Mouse (Mus musculus) testis, postnatal 10 days (tissue): ENCODE data around the gene Rcn1.

ENCODE experiments used
- DNase-seq: peaks from one replicate; pipeline ENCODE4 v3.0.0; 2021; ENCODE audit warnings: low spot score

The Rcn1 gene

DNA sequence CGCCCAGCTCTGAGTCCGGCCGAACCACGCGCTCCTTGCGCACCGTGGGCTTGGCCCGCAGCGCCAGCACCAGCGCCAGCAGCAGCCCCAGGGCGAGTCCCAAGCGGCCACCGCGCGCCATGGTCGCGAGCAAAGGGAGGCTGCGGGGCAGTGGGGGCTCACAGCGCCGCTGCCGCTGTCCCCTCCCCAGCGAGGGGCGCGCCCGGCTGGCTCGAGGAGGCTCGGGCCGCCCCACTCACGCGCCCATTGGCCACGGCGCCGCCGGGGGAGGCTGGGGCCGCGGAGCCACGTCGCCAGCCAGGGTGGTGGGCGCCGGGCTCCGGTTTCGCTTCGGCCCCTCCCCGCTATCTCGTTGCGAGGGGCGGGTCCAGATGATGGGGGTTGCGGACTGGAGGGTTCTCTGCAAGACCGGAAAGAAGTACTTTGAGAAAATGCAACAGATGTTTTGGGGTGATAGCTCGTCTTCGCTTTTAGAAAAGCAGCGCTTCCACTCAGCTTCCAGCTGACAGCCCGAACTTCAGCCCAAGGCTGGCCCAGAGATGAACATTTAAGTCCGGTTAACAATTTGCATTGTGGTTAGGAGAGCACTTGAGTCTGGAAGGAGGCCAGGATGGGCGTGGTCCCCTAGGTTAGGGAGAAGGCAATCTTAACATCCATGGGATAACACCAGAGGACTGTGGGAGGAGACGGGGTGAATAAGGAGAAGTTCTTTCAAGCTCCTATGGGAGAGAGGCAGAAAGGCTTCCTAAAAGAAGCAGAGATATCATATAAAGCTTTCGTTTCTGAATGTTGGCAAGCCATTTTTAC, at the start of gene Rcn1:
Gene Rcn1, minus strand, starts transcription at position 235 of the 807 bp plus-strand sequence.
- peak; percentile 90 for DNase-seq

DNA sequence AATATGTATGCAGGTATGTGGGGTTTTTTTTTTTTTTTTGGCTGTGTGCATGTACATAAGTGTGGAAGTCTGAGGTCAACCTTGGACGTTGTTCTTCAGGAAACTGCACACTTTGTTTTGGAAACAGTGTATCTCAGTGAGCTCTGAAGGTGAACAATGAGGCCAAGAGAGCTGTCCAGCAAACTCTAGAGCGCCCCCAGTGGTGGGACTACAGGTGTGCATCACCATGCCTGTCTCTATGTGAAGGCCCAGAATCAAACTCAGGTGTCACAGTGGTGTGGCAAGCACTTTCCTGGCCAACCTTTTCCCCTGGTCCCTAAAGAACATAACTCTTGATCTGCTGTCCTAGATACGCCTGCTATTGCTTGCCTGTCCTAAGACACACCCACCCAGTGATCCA, 45.0 kb upstream of the Rcn1 start:
- peak; percentile 79 for DNase-seq

- DNase-seq: no peak
Measured at GRCm38 (mm10) chr2:105439022-105439421, 39.9 kb upstream of the Rcn1 start.

GRCm38 (mm10) chr2:105438525-105438924, 39.4 kb upstream of the Rcn1 start:
- DNase-seq: no peak

DNA sequence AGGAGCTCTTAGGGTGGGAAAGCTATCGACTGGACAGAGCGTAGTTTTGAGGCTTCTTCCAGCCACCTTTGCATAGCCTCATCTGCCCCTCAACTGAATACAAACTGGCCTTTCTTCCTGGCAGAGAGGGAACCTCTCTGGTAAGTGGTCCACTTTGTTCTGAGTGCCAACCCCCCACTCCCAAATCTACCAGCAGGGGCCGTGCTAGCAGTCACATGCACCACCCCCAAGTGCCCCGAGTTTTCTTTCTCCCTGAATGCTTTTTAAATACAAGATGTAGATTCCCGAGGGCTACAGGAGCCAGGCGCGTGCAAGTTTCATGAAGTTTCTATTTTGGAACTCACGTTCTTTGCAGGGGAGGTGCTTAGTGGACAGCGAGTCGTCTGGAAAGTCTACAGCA, 33.8 kb upstream of the Rcn1 start:
- no peak for DNase-seq

DNA sequence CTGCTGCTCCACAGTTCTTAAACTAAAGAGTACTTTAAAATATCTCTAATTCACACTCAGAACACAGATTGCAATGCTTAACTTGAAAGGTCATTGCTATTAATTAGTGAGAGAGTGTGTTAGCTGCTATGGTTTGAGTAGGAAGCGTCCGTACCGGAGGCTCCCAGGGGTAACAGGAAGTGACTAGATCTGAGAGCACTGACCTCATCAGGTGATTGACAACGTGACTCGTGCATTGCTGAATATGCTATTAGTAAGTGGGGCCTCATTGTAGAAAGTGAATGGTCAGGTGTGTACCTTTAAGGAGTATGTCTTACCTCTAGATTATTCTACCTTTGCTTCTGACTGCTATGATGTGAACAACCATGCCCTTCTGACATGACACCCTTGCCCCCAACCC, 31.3 kb upstream of the Rcn1 start:
- no peak for DNase-seq

- no peak for DNase-seq
Measured at GRCm38 (mm10) chr2:105429899-105430298, 30.8 kb upstream of the Rcn1 start.

GRCm38 (mm10) chr2:105428467-105428866, 29.3 kb upstream of the Rcn1 start:
- DNase-seq: no peak

DNA sequence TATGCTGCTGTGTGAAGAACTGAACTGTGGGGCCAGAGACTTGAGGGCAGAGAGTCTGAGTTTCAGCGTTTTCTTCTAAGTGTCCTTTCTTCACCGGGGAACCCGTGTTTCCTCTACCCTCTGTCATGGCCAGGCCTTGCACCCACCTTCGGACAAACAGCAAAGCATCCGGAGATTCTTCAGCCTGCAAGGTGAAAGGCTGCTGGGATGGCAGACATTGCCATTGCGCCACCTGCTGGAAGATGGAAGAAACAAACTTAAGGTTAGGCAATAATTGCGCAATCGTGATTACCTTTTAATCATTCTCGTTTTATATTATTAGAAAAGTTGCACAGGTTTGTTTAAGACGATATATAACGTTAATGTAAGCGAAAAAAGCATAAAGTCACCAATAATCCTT, 28.9 kb upstream of the Rcn1 start:
- DNase-seq: peak; percentile 83

DNA sequence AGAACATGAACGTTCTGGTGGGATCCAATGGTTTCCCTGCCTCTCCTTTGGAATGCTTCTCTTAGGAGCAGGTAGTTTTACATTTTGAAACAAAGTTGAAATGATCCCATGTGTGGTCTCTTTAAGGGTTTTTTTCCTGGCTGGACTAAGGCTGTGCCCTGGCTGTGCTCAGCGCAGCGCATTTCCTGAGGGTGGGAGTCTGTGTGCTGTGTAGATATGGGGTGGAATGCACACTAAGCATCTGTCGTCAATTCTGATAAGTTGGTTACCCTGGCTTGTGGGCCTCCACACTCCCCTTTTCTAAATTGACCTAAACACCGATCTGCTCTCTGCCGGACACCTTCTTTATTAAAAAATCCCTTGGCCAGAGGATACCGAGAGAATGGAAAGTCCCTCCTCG, 28.3 kb upstream of the Rcn1 start:
- DNase-seq: no peak

GRCm38 (mm10) chr2:105418629-105419227, 19.6 kb upstream of the Rcn1 start:
- no peak for DNase-seq

GRCm38 (mm10) chr2:105417663-105418062, 18.5 kb upstream of the Rcn1 start:
- DNase-seq: no peak

- DNase-seq: no peak
Measured at GRCm38 (mm10) chr2:105416660-105417348, 17.7 kb upstream of the Rcn1 start.

DNA sequence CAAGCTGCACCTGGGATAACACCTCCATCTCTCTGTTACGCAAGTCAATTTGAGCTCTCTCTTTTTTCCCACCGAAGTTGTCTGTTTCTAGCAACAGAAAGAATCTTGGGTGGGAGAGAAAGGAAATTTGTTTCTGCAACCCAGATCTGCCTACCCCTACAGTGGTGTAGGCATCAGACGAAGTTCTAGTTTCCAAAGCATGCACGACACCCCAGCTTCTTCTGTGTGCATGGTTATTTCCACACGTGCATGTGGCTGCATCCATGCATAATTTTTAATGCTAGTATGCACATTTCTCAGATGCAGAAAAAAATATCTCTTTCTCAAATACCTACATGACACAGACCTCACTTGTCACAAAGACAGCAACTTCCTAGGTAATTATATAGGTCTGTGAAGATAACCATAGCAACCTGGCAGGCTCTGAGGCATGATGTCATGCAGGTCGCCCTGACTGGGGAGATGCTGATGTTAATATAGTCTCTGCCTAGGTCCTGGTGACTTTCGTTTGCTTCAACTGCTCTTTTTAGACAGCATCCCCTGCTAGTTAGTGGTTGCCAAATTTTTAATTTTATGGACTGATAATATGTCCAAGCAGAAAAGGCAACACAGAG, 17.0 kb upstream of the Rcn1 start:
- DNase-seq: no peak

GRCm38 (mm10) chr2:105414309-105414708, 15.2 kb upstream of the Rcn1 start:
- no peak for DNase-seq

DNA sequence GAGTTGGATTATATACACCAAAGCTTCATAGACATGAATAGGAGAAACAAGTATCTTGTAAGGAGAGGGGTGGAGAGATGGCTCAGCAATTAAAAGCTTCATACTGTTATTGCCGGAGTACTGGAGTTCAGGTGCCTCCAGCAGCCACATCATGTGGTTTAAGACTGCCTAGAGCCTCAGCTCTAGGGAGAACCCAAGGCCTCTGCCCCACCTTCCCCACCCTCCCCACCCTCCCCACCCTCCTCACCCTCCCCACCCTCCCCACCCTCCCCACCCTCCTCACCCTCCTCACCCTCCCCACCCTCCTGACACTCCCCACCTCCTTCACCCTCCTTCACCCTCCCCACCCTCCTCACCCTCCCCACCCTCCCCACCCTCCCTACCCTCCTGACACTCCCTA, 10.1 kb upstream of the Rcn1 start:
- no peak for DNase-seq

DNA sequence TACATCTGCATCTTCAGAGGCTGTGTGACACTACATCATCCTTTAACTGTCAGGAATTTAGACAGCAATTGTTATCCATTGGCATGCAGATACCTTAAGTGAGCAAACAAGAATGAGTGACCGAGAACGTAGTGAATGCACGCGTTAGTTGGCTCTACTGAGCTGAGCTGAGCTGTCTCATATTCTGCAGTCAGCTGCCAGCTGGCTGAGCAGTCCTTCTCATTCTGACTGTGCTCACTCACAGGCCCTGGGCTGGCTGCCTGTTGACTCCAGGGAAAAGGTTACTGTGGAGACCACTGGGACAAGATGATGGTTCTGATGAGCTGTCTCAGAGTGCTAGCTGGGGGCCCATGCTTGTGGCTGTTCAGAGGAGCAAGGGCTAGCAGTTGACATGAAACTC, 9.4 kb upstream of the Rcn1 start:
- no peak for DNase-seq

DNA sequence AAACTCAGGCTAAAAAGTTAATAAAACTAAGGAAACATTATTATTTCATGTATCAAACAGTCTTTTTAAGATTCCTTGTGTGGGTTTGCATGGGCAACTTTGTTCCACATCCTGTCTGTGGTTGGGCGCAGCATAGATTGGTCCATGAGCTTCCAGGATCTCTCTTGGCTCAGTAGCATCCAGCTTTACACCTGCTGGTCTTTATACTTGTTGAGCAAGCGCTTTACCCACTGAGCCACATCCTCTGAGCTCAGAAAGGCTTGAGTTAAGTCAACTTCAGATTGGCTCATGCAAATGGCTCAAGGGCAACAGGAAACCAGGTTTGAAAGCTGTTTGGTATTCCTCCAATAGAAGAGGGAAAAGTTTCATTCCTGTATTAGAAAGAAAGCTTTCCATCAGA, 3.1 kb upstream of the Rcn1 start:
- no peak for DNase-seq

DNA sequence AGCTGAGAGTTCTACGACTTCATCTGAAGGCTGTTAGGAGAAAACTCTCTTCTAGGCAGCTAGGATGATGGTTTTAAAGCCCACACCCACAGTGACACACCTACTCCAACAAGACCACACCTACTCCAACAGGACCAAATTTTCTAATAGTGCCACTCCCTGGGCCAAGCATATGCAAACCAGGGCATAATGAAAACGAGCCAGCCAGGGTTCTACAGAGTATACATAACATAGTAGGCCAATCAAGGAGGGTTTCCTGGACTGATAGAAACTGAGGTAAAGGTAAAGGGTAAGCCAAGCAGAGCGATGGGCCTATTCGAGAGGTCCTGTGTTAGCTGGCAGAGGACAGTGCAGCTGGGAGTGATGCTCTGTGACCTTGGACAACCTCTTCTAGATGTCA, 1.4 kb upstream of the Rcn1 start:
- no peak for DNase-seq

DNA sequence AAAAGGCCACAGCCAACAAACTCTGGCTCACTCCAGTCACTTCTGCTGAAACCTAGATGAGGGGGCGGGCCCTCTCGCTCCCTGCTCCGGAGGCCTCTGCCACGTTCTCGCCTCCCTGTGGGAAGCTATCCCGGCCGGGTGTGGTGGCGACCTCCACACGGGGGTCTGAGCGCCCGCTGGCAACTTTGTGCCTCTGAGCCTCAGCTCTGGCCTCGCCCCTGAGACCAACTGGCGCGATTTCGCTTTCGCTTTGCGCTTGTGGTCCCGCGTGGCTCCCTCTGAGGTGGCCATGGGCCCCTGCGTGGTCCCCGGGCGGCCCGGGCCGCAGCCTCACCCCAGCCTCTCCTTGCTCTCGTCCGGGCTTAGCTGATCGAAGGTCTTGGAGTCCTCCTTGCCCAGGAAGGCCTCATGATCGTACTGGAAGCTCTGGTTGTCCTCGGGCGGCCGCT, 459 bp downstream of the Rcn1 start:
- DNase-seq: no peak

DNA sequence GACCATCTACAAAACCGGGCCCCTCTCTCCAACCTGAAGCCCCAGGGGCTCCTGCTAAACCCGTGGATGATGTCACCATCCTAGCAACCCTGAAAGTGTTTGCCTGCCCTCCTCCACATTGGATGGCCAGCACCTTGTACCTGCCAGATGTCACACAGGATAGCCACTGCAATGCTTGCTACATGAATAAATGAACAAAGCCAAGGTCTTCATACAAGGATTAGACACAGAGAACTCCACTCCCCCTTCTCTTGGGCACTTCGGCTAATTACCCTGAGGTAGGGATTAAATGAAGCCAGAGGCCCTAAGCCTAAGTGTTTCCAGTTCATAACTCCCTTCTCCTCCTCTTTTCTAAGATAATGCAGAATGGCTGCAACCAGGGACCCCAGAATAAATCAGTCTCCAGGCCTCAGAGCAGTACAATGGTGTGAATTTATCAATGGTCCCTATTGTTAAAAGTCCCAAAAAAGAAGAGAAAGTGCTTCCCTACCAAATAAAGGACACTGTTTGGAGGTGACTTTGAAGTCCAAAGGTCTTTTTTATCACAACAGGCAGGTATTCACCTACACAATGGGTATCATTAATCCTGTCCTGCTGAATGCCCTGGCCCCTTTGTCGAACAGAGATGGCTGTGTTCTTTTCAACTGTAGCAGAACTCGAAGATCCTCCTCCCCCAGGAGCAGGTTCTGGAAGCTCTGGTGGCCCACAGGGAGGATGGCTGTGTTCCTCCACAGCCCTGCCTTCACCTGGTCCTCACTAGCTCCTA, 1.5 kb downstream of the Rcn1 start:
- DNase-seq: no peak

- no peak for DNase-seq
Measured at GRCm38 (mm10) chr2:105396066-105396465, 3.1 kb downstream of the Rcn1 start.
